Mouse (Mus musculus) liver, embryonic 14.5 days (tissue): Measurements from ENCODE around the gene D930007J09Rik. TPM values are rescaled to one million over a fixed set of nuclear protein-coding genes. Genes with fewer than 3 reads are reported as not detected.

ENCODE experiments used
- ATAC-seq: fragments of 200-750 bp; cut with Nextera tagmentation; 2 replicates; pipeline ENCODE4 v1.8.0; 2017; ENCODE audit warnings: moderate number of reproducible peaks, mild to moderate bottlenecking, moderate library complexity; ENCODE audit not compliant: insufficient read depth
- DNase-seq, 3 experiments: peaks; one replicate each; pipeline ENCODE4 v3.0.0-alpha.2; 2012 to 2013; ENCODE audit warnings: low read depth in 3 of 3, low spot score in 3 of 3
- H3K27ac ChIP-seq: fragments of 300-500 bp; sonication (generic); 2 replicates; pipeline ENCODE4 v1.5.1; 2014; ENCODE audit warnings: moderate library complexity, mild to moderate bottlenecking, control low read depth, inconsistent platforms
- H3K27me3 ChIP-seq: fragments of 300-500 bp; sonication (generic); 2 replicates; pipeline ENCODE4 v1.6.1; 2014; ENCODE audit warnings: mild to moderate bottlenecking, low read length, moderate library complexity; ENCODE audit not compliant: control insufficient read depth, insufficient read depth
- H3K36me3 ChIP-seq: fragments of 300-500 bp; sonication (generic); replicated peaks from 2 replicates; pipeline ENCODE4 v1.6.1; 2014; ENCODE audit warnings: low read depth; ENCODE audit not compliant: control insufficient read depth, insufficient read depth
- H3K4me1 ChIP-seq, 2 experiments: fragments of 200-500 bp in 1 of 2; fragments of 300-500 bp in 1 of 2; sonication (generic) in 1 of 2; replicated peaks; 2 replicates each; pipeline ENCODE4 v1.6.1; 2012 to 2014; ENCODE audit warnings: antibody characterized with exemption in 1 of 2, inconsistent platforms in 1 of 2, low read length in 1 of 2; ENCODE audit not compliant: control insufficient read depth in 2 of 2, insufficient read depth in 2 of 2
- H3K4me2 ChIP-seq: fragments of 300-500 bp; sonication (generic); 2 replicates; pipeline ENCODE4 v1.6.1; 2014; ENCODE audit warnings: low read depth, mild to moderate bottlenecking, control low read depth, moderate library complexity
- H3K4me3 ChIP-seq, 2 experiments: fragments of 200-500 bp in 1 of 2; fragments of 300-500 bp in 1 of 2; sonication (generic) in 1 of 2; 2 replicates each; pipeline ENCODE4 v1.5.1; 2012 to 2014; ENCODE audit warnings: low read depth in 2 of 2, low read length in 2 of 2, mild to moderate bottlenecking in 2 of 2, control low read depth in 1 of 2, inconsistent platforms in 1 of 2, moderate library complexity in 1 of 2; ENCODE audit not compliant: insufficient read depth in 1 of 2
- H3K9ac ChIP-seq: fragments of 300-500 bp; sonication (generic); replicated peaks from 2 replicates; pipeline ENCODE4 v1.6.1; 2014; ENCODE audit warnings: mild to moderate bottlenecking, control low read depth, moderate library complexity
- H3K9me3 ChIP-seq: fragments of 300-500 bp; sonication (generic); 2 replicates; pipeline ENCODE4 v1.6.1; 2016; ENCODE audit warnings: low read length, mixed read lengths; ENCODE audit not compliant: control insufficient read depth
- CTCF ChIP-seq: IDR thresholded peaks from 2 replicates; pipeline ENCODE4 v1.5.1; 2016; ENCODE audit warnings: antibody characterized with exemption, low read depth, control low read depth
- EP300 ChIP-seq: IDR thresholded peaks from 2 replicates; pipeline ENCODE4 v1.6.1; 2016; ENCODE audit warnings: antibody characterized with exemption, low read depth
- WGBS: fragments of 180-500 bp; shearing (Covaris S2); extraction: QIAGEN DNeasy Blood & Tissue Kit; methylation state at CpG from one replicate; pipeline ENCODE4 v1.1.7; 2014; ENCODE audit not compliant: insufficient replicate concordance; 5-methylcytosine and 5-hydroxymethylcytosine counted together
- polyA plus RNA-seq, 2 experiments: library from polyadenylated mRNA; depleted of rRNA in 1 of 2; stranded (reverse) in 1 of 2; unstranded in 1 of 2; fragments of >200 nt; fragmentation: Nextera tagmentation in 1 of 2; extraction: Ambion mirVana in 1 of 2; gene quantifications; 2 replicates each; pipeline versions ENCODE4 v1.2.1 to v1.2.3; 2012 to 2014

Gene D930007J09Rik
- polyA plus RNA-seq, 2 experiments, result not detected

GRCm38 (mm10) chr13:32819926-32820325 lies 17.3 kb upstream of the D930007J09Rik start:
- H3K9ac ChIP-seq, result no peak overlapping the region
- 75% methylated on average over 5 of the region's 5 CpGs for WGBS
- no peaks in the 10 kb centered on the region for H3K9me3 ChIP-seq
- H3K4me3 ChIP-seq, result no peak overlapping the region
- ATAC-seq, result no peak
- no peak for DNase-seq
- H3K4me1 ChIP-seq, result no peaks in the 10 kb centered on the region
- TF ChIP-seq EP300 (no peak), CTCF (no peak)
- H3K27me3 ChIP-seq, result no peaks in the 10 kb centered on the region
- no peak overlapping the region for H3K4me2 ChIP-seq
- peaks cover 25% of the 10 kb centered on the region for H3K36me3 ChIP-seq
- H3K27ac ChIP-seq, result no peak overlapping the region

- Histone ChIP-seq H3K9me3 (no peaks in the 10 kb centered on the region), H3K4me2 (no peak overlapping the region), H3K27me3 (no peaks in the 10 kb centered on the region), H3K4me1 (no peaks in the 10 kb centered on the region), H3K36me3 (peaks cover 25% of the 10 kb centered on the region), H3K9ac (no peak overlapping the region), H3K4me3 (no peak overlapping the region), H3K27ac (no peak overlapping the region)
- TF ChIP-seq CTCF (no peak), EP300 (no peak)
- DNase-seq, result no peak
- ATAC-seq, result no peak
- 70% methylated on average over 3 of the region's 3 CpGs for WGBS
Measured at GRCm38 (mm10) chr13:32819241-32819640, 16.6 kb upstream of the D930007J09Rik start.

GRCm38 (mm10) chr13:32807624-32808023 lies 5.0 kb upstream of the D930007J09Rik start:
- H3K27ac ChIP-seq, result no peak overlapping the region
- peaks cover 11% of the 10 kb centered on the region for H3K36me3 ChIP-seq
- no peak for DNase-seq
- no peak overlapping the region for H3K4me2 ChIP-seq
- TF ChIP-seq CTCF, result no peak
- no peak overlapping the region for H3K9ac ChIP-seq
- H3K4me1 ChIP-seq, result peaks cover 4 to 5% of the 10 kb centered on the region in 2 experiments; a peak in 3 of 4 replicates
- H3K9me3 ChIP-seq, result no peaks in the 10 kb centered on the region
- no peak for ATAC-seq
- no peak overlapping the region for H3K4me3 ChIP-seq
- WGBS, result 70% methylated on average over 3 of the region's 3 CpGs
- no peaks in the 10 kb centered on the region for H3K27me3 ChIP-seq

GRCm38 (mm10) chr13:32806820-32807219 lies 4.2 kb upstream of the D930007J09Rik start:
- Histone ChIP-seq H3K9me3 (no peaks in the 10 kb centered on the region), H3K27ac (no peak overlapping the region), H3K4me1 (peaks cover 4 to 5% of the 10 kb centered on the region in 2 experiments; a peak in 3 of 4 replicates), H3K27me3 (no peaks in the 10 kb centered on the region), H3K4me2 (no peak overlapping the region), H3K9ac (no peak overlapping the region), H3K36me3 (peaks cover 11% of the 10 kb centered on the region), H3K4me3 (no peak overlapping the region)
- WGBS, result 89% methylated on average over 7 of the region's 7 CpGs
- DNase-seq (no peak), ATAC-seq (no peak)
- no peak for TF ChIP-seq CTCF
- TF ChIP-seq EP300, result no peak

- peaks cover 5 to 6% of the 10 kb centered on the region in 2 experiments; a peak in 3 of 4 replicates for H3K4me1 ChIP-seq
- TF ChIP-seq EP300, result no peak
- TF ChIP-seq CTCF, result no peak
- peaks cover 11% of the 10 kb centered on the region for H3K36me3 ChIP-seq
- ATAC-seq, result no peak
- peak overlapping the region; percentile 10; the same call in 1 of the 2 replicates for H3K9ac ChIP-seq
- H3K27me3 ChIP-seq, result no peaks in the 10 kb centered on the region
- no peak overlapping the region for H3K27ac ChIP-seq
- WGBS, result 87% methylated on average over 4 of the region's 4 CpGs
- no peak for DNase-seq
- H3K4me2 ChIP-seq, result peak overlapping the region; percentile 98
- no peaks in the 10 kb centered on the region for H3K9me3 ChIP-seq
- peak overlapping the region in 1 of 2 experiments; percentile 95; a peak in 2 of 4 replicates for H3K4me3 ChIP-seq
Measured at GRCm38 (mm10) chr13:32803701-32804345, 1.2 kb upstream of the D930007J09Rik start.
